Mouse (Mus musculus) midbrain, embryonic 13.5 days (tissue): ENCODE results near the gene Gm10643. TPM values are rescaled to one million over a fixed set of nuclear protein-coding genes. Genes with fewer than 3 reads are reported as not detected.
A peak's percentile ranks its signal among the peaks of the same experiment; 100 is the strongest.

Experiments
- ATAC-seq: fragments of 200-750 bp; cut with Nextera tagmentation; 2 replicates; pipeline ENCODE4 v1.8.0; 2017; ENCODE audit warnings: mild to moderate bottlenecking, moderate TSS enrichment, moderate library complexity
- H3K27ac ChIP-seq: fragments of 300-500 bp; sonication (generic); 2 replicates; pipeline ENCODE4 v1.5.1; 2015; ENCODE audit warnings: inconsistent platforms, mild to moderate bottlenecking, moderate library complexity
- H3K27me3 ChIP-seq: fragments of 300-500 bp; sonication (generic); 2 replicates; pipeline ENCODE4 v1.6.1; 2015; ENCODE audit warnings: mild to moderate bottlenecking, inconsistent platforms
- H3K36me3 ChIP-seq: fragments of 300-500 bp; sonication (generic); 2 replicates; pipeline ENCODE4 v1.6.1; 2015; ENCODE audit warnings: mild to moderate bottlenecking, inconsistent platforms
- H3K4me1 ChIP-seq: fragments of 300-500 bp; sonication (generic); replicated peaks from 2 replicates; pipeline ENCODE4 v1.6.1; 2015; ENCODE audit warnings: inconsistent platforms
- H3K4me2 ChIP-seq: fragments of 300-500 bp; sonication (generic); replicated peaks from 2 replicates; pipeline ENCODE4 v1.6.1; 2015; ENCODE audit warnings: moderate library complexity, mild to moderate bottlenecking, inconsistent platforms
- H3K4me3 ChIP-seq: fragments of 300-500 bp; sonication (generic); replicated peaks from 2 replicates; pipeline ENCODE4 v1.5.1; 2015; ENCODE audit warnings: mild to moderate bottlenecking, inconsistent platforms
- H3K9ac ChIP-seq: fragments of 300-500 bp; sonication (generic); replicated peaks from 2 replicates; pipeline ENCODE4 v1.6.1; 2015; ENCODE audit warnings: mild to moderate bottlenecking, inconsistent platforms
- H3K9me3 ChIP-seq: fragments of 300-500 bp; sonication (generic); 2 replicates; pipeline ENCODE4 v1.6.1; 2016; ENCODE audit warnings: mild to moderate bottlenecking, inconsistent platforms
- WGBS: fragments of 180-500 bp; shearing (Covaris S2); methylation state at CpG from one replicate; pipeline ENCODE4 v1.1.7; 2015; 5-methylcytosine and 5-hydroxymethylcytosine counted together
- polyA plus RNA-seq: library from polyadenylated mRNA; unstranded; fragments of >200 nt; fragmentation: Nextera tagmentation; extraction: Ambion mirVana; gene quantifications from 2 replicates; pipeline ENCODE4 v1.2.1, GENCODE M21; 2015

The Gm10643 gene
- polyA plus RNA-seq, 1 experiment from 2014 or later = 1.8 TPM

DNA sequence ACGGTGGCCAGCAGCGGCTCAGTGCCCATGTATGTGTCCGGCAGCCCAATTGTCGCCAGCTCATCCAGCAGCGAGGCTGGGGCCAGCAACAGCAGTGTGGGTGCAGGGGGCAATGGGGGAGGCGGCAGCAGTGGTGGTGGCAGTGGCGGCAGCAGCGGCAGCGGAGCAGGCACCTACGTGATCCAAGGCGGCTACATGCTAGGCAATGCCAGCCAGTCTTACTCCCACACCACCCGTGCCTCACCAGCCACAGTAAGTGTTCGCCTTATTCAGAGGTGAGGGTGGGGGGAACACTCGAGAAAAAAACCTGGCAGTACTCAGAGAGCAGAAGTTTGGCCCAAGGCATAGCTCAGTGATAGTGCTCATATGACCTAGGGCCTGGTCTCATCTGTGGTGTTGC lies 22.9 kb upstream of the Gm10643 start:
- 94% methylated on average over 14 of the region's 14 CpGs for WGBS
- H3K27ac ChIP-seq = no peak overlapping the region
- peaks cover 14% of the 10 kb centered on the region for H3K4me1 ChIP-seq
- no peak for ATAC-seq
- H3K9ac ChIP-seq = no peak overlapping the region
- no peak overlapping the region for H3K4me2 ChIP-seq
- H3K4me3 ChIP-seq = no peak overlapping the region
- peaks cover 95% of the 10 kb centered on the region for H3K36me3 ChIP-seq
- no peaks in the 10 kb centered on the region for H3K27me3 ChIP-seq
- no peaks in the 10 kb centered on the region for H3K9me3 ChIP-seq

DNA sequence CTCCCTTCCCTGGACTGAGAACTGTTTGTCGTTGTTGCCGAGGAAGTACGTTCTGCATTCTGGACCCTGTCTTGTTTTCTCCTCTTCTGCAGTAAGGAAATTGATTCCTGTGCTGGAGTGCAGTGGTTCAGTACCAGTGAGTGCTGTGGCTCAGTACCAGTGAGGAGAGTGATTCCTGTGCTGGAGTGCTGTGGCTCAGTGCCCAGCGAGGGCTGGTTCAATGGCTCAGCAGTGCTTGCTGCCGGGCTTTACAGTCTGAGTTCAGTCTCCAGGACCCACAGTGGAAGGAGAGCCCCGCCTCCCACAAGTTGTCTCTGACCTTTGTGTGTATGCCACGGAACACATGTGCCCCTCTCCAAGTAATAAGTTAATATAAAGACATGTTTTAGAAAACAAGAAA lies 22.2 kb upstream of the Gm10643 start:
- Histone ChIP-seq H3K9ac (no peak overlapping the region), H3K36me3 (peaks cover 95% of the 10 kb centered on the region), H3K27ac (no peak overlapping the region), H3K4me3 (no peak overlapping the region), H3K27me3 (no peaks in the 10 kb centered on the region), H3K9me3 (no peaks in the 10 kb centered on the region), H3K4me2 (no peak overlapping the region), H3K4me1 (peaks cover 14% of the 10 kb centered on the region)
- 93% methylated on average over 7 of the region's 7 CpGs for WGBS
- ATAC-seq = no peak

GRCm38 (mm10) chr8:84084341-84085115 lies 19.6 kb upstream of the Gm10643 start:
- H3K9ac ChIP-seq = peak overlapping the region; percentile 20; the same call in 1 of the 2 replicates
- ATAC-seq = 0 out of 2 replicates have a peak, but pooled peaks have one; percentile 34
- no peak overlapping the region for H3K4me3 ChIP-seq
- no peak overlapping the region for H3K27ac ChIP-seq
- WGBS = 31% methylated on average over 42 of the region's 42 CpGs
- no peak overlapping the region for H3K4me2 ChIP-seq
- H3K4me1 ChIP-seq = peaks cover 14% of the 10 kb centered on the region
- no peaks in the 10 kb centered on the region for H3K27me3 ChIP-seq
- H3K36me3 ChIP-seq = peaks cover 93% of the 10 kb centered on the region
- no peaks in the 10 kb centered on the region for H3K9me3 ChIP-seq

GRCm38 (mm10) chr8:84083829-84084241 lies 18.9 kb upstream of the Gm10643 start:
- Histone ChIP-seq H3K27ac (no peak overlapping the region), H3K27me3 (no peaks in the 10 kb centered on the region), H3K9me3 (no peaks in the 10 kb centered on the region), H3K4me2 (no peak overlapping the region), H3K9ac (no peak overlapping the region), H3K36me3 (peaks cover 92% of the 10 kb centered on the region), H3K4me1 (peaks cover 14% of the 10 kb centered on the region), H3K4me3 (no peak overlapping the region)
- ATAC-seq = peak; percentile 58; the same call in 1 of the 2 replicates
- 12% methylated on average over 8 of the region's 8 CpGs for WGBS

GRCm38 (mm10) chr8:84079206-84079605 lies 14.3 kb upstream of the Gm10643 start:
- peaks cover 86% of the 10 kb centered on the region for H3K36me3 ChIP-seq
- H3K9me3 ChIP-seq = no peaks in the 10 kb centered on the region
- no peak overlapping the region for H3K4me3 ChIP-seq
- H3K4me2 ChIP-seq = no peak overlapping the region
- H3K27ac ChIP-seq = no peak overlapping the region
- no peak overlapping the region for H3K9ac ChIP-seq
- H3K27me3 ChIP-seq = no peaks in the 10 kb centered on the region
- no peak for ATAC-seq
- 85% methylated on average over 5 of the region's 5 CpGs for WGBS
- H3K4me1 ChIP-seq = peaks cover 15% of the 10 kb centered on the region

GRCm38 (mm10) chr8:84076849-84077248 lies 11.9 kb upstream of the Gm10643 start:
- Histone ChIP-seq H3K4me1 (peaks cover 30% of the 10 kb centered on the region), H3K4me2 (no peak overlapping the region), H3K27me3 (no peaks in the 10 kb centered on the region), H3K27ac (no peak overlapping the region), H3K9me3 (no peaks in the 10 kb centered on the region), H3K9ac (no peak overlapping the region), H3K36me3 (peaks cover 63% of the 10 kb centered on the region), H3K4me3 (no peak overlapping the region)
- 91% methylated on average over 3 of the region's 3 CpGs for WGBS
- no peak for ATAC-seq

DNA sequence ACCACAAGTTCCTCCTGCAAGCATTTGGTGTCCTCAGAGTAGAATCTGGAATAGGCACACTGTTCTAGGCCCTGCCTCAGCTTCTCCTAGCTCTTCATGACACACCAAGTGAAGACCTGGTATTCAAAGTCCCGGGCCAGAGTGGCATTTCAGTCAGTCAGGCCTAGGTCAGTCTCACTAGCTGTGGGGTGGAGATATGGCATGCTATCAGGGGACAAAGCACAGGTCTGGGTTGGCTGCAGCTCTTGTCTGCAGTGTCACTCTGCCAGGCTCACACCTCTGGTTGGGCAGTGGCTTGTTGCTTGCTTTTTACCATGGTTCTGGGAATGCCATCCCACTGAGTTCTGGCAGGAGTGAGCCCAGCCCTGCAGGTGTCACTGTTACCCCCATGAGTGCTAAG lies 11.5 kb upstream of the Gm10643 start:
- Histone ChIP-seq H3K9me3 (no peaks in the 10 kb centered on the region), H3K27ac (no peak overlapping the region), H3K27me3 (no peaks in the 10 kb centered on the region), H3K4me1 (peaks cover 32% of the 10 kb centered on the region), H3K9ac (no peak overlapping the region), H3K4me3 (no peak overlapping the region), H3K36me3 (peaks cover 60% of the 10 kb centered on the region), H3K4me2 (no peak overlapping the region)
- ATAC-seq = no peak
- 91% methylated on average over 1 of the region's 1 CpGs for WGBS

- H3K4me3 ChIP-seq = no peak overlapping the region
- H3K4me2 ChIP-seq = no peak overlapping the region; the same call in 1 of the 2 replicates
- peaks cover 52% of the 10 kb centered on the region for H3K4me1 ChIP-seq
- H3K27me3 ChIP-seq = no peaks in the 10 kb centered on the region
- H3K36me3 ChIP-seq = peaks cover 36% of the 10 kb centered on the region
- H3K9me3 ChIP-seq = no peaks in the 10 kb centered on the region
- WGBS = 39% methylated on average over 9 of the region's 10 CpGs
- ATAC-seq = peak; percentile 56
- H3K9ac ChIP-seq = peak overlapping the region; percentile 46
- H3K27ac ChIP-seq = peak overlapping the region; percentile 49
These were observed 8.5 kb upstream of the Gm10643 start for GRCm38 (mm10) chr8:84073230-84073976.

DNA sequence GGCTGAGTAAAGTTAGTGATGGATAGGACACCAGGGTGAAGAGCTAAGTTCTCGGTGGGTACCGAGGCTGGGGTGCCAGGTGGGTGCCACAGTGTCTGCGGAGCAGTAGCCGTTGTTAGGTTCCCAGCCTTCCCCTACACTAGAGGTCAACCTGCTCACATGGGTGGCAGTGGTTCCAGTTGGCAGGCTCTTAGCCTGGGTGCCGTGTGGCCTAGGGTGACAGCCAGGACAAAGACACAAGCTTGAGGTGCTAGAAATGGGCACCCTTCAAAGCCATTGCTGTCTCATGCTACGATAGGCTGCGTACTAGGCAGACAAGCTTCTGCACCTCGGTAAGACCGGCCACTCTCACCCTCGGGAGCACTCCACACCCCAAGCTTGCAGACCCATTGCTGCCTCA lies 7.4 kb upstream of the Gm10643 start:
- H3K9ac ChIP-seq = 0 out of 2 replicates have a peak overlapping the region, but pooled peaks have one; percentile 46
- peak overlapping the region; percentile 49; the same call in 1 of the 2 replicates for H3K27ac ChIP-seq
- ATAC-seq = no peak
- 86% methylated on average over 10 of the region's 10 CpGs for WGBS
- no peaks in the 10 kb centered on the region for H3K9me3 ChIP-seq
- H3K4me2 ChIP-seq = no peak overlapping the region
- H3K4me3 ChIP-seq = no peak overlapping the region
- no peaks in the 10 kb centered on the region for H3K27me3 ChIP-seq
- peaks cover 30% of the 10 kb centered on the region for H3K36me3 ChIP-seq
- peaks cover 63% of the 10 kb centered on the region for H3K4me1 ChIP-seq

DNA sequence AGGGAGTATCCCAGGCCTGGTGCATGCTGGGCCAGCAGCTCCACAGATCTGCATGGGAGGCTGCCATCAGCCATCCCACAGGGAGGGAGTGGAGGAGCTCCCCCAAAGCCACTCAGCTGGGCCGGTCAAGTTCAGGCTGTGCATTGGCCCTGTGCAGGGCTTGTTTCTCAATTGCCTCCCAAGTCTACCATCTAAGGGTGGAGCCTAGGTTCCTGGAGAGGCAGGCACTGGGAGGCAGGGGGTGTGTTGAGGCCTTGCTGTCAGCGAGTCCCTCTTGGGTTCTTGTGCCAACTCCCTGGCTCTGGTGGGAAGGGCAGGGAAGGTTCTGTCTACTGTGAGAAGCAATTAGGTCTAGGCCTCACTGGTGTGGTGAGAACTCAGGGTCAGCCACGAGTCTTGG lies 7.0 kb upstream of the Gm10643 start:
- H3K9ac ChIP-seq = no peak overlapping the region
- no peaks in the 10 kb centered on the region for H3K9me3 ChIP-seq
- H3K4me2 ChIP-seq = no peak overlapping the region
- 76% methylated on average over 3 of the region's 3 CpGs for whole genome bisulfite sequencing
- no peaks in the 10 kb centered on the region for H3K27me3 ChIP-seq
- peaks cover 26% of the 10 kb centered on the region for H3K36me3 ChIP-seq
- no peak overlapping the region for H3K4me3 ChIP-seq
- ATAC-seq = no peak
- peaks cover 63% of the 10 kb centered on the region for H3K4me1 ChIP-seq
- H3K27ac ChIP-seq = no peak overlapping the region

GRCm38 (mm10) chr8:84070667-84071066 lies 5.7 kb upstream of the Gm10643 start:
- H3K9ac ChIP-seq = no peak overlapping the region
- 89% methylated on average over 2 of the region's 2 CpGs for WGBS
- no peak overlapping the region for H3K4me2 ChIP-seq
- H3K27me3 ChIP-seq = no peaks in the 10 kb centered on the region
- no peak overlapping the region for H3K4me3 ChIP-seq
- no peak for ATAC-seq
- peaks cover 67% of the 10 kb centered on the region for H3K4me1 ChIP-seq
- H3K36me3 ChIP-seq = peaks cover 13% of the 10 kb centered on the region
- H3K27ac ChIP-seq = no peak overlapping the region
- no peaks in the 10 kb centered on the region for H3K9me3 ChIP-seq

DNA sequence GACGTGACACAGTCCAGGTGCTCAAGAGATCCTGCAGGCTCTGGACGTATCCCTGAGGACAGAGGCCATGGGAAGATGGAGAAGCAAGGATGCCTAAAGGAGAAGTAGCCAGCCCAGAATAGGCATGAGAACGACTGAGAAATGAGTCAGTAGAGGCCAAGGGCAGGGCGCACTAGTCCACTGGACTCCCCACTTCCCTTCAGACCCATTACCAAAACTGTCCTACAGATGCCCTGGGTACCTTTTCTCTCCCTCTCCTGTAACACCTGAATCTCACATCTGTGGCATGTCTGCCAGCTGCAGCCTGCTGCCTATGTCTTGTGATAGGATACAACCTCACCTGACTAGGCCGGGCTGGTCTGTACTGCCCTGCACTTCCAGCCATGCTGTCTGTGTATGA lies 5.3 kb upstream of the Gm10643 start:
- H3K4me3 ChIP-seq = no peak overlapping the region
- peaks cover 9% of the 10 kb centered on the region for H3K36me3 ChIP-seq
- WGBS = 88% methylated on average over 5 of the region's 5 CpGs
- no peaks in the 10 kb centered on the region for H3K9me3 ChIP-seq
- no peak overlapping the region for H3K4me2 ChIP-seq
- H3K27me3 ChIP-seq = no peaks in the 10 kb centered on the region
- peaks cover 70% of the 10 kb centered on the region for H3K4me1 ChIP-seq
- ATAC-seq = no peak
- no peak overlapping the region for H3K27ac ChIP-seq
- H3K9ac ChIP-seq = no peak overlapping the region
